Mouse (Mus musculus): ENCODE results near the gene Usp15. TPM values are rescaled to one million over a fixed set of nuclear protein-coding genes. Genes with fewer than 3 reads are reported as not detected.

Gene Usp15
- polyA plus RNA-seq, 1 experiment: 175 TPM

- no peaks in the 10 kb centered on the region for H3K27me3 ChIP-seq (ENCODE audit: control insufficient read depth, insufficient read depth, low read length, poor library complexity, severe bottlenecking)
- H3K36me3 ChIP-seq (ENCODE audit: control insufficient read depth, insufficient read depth, low read length, poor library complexity, severe bottlenecking): 0 out of 2 replicates have a peak, but pooled peaks cover 2% of the 10 kb centered on the region
- no peaks in the 10 kb centered on the region for H3K9me3 ChIP-seq (replicated peaks; ENCODE audit: control insufficient read depth, insufficient read depth, low read length, poor library complexity, severe bottlenecking)
- no peaks in the 10 kb centered on the region for H3K4me1 ChIP-seq (ENCODE audit: control insufficient read depth, insufficient read depth, low read length)
- no peak for TF ChIP-seq EP300 (IDR thresholded peaks at IDR 0.05; ENCODE audit: insufficient read depth, low read depth, low read length)
- TF ChIP-seq CTCF (IDR thresholded peaks at IDR 0.05; ENCODE audit: low read depth, low read length): no peak
- TF ChIP-seq POLR2A (IDR thresholded peaks at IDR 0.05; ENCODE audit: insufficient read depth, low read length): no peak
- H3K27ac ChIP-seq (ENCODE audit: insufficient read depth, low read length): no peak overlapping the region
- no peak overlapping the region for H3K9ac ChIP-seq (ENCODE audit: low read depth, poor library complexity, severe bottlenecking)
- no peak overlapping the region for H3K4me3 ChIP-seq (ENCODE audit: low read depth, low read length)
Observed at GRCm38 (mm10) chr10:123108527-123108926, 88.3 kb downstream of the Usp15 start.

- Histone ChIP-seq H3K36me3 (ENCODE audit: control insufficient read depth, insufficient read depth, low read length, poor library complexity, severe bottlenecking) (0 out of 2 replicates have a peak, but pooled peaks cover 2% of the 10 kb centered on the region), H3K27ac (ENCODE audit: insufficient read depth, low read length) (no peak overlapping the region), H3K9me3 (replicated peaks; ENCODE audit: control insufficient read depth, insufficient read depth, low read length, poor library complexity, severe bottlenecking) (no peaks in the 10 kb centered on the region), H3K27me3 (ENCODE audit: control insufficient read depth, insufficient read depth, low read length, poor library complexity, severe bottlenecking) (no peaks in the 10 kb centered on the region), H3K4me1 (ENCODE audit: control insufficient read depth, insufficient read depth, low read length) (no peaks in the 10 kb centered on the region), H3K9ac (ENCODE audit: low read depth, poor library complexity, severe bottlenecking) (no peak overlapping the region), H3K4me3 (ENCODE audit: low read depth, low read length) (no peak overlapping the region)
- TF ChIP-seq CTCF (IDR thresholded peaks at IDR 0.05; ENCODE audit: low read depth, low read length) (no peak), EP300 (IDR thresholded peaks at IDR 0.05; ENCODE audit: insufficient read depth, low read depth, low read length) (no peak), POLR2A (IDR thresholded peaks at IDR 0.05; ENCODE audit: insufficient read depth, low read length) (no peak)
Observed at GRCm38 (mm10) chr10:123108121-123108520, 88.7 kb downstream of the Usp15 start.

- Histone ChIP-seq H3K36me3 (ENCODE audit: control insufficient read depth, insufficient read depth, low read length, poor library complexity, severe bottlenecking) (no peaks in the 10 kb centered on the region), H3K9ac (ENCODE audit: low read depth, poor library complexity, severe bottlenecking) (no peak overlapping the region), H3K27ac (ENCODE audit: insufficient read depth, low read length) (no peak overlapping the region), H3K9me3 (replicated peaks; ENCODE audit: control insufficient read depth, insufficient read depth, low read length, poor library complexity, severe bottlenecking) (no peaks in the 10 kb centered on the region), H3K27me3 (ENCODE audit: control insufficient read depth, insufficient read depth, low read length, poor library complexity, severe bottlenecking) (no peaks in the 10 kb centered on the region), H3K4me1 (ENCODE audit: control insufficient read depth, insufficient read depth, low read length) (no peaks in the 10 kb centered on the region), H3K4me3 (ENCODE audit: low read depth, low read length) (no peak overlapping the region)
- no peak for TF ChIP-seq CTCF (IDR thresholded peaks at IDR 0.05; ENCODE audit: low read depth, low read length)
- no peak for TF ChIP-seq POLR2A (IDR thresholded peaks at IDR 0.05; ENCODE audit: insufficient read depth, low read length)
- TF ChIP-seq EP300 (IDR thresholded peaks at IDR 0.05; ENCODE audit: insufficient read depth, low read depth, low read length): no peak
Observed at GRCm38 (mm10) chr10:123101303-123101702, 95.5 kb downstream of the Usp15 start.

- H3K4me3 ChIP-seq (ENCODE audit: low read depth, low read length): no peak overlapping the region
- H3K4me1 ChIP-seq (ENCODE audit: control insufficient read depth, insufficient read depth, low read length): no peaks in the 10 kb centered on the region
- no peak overlapping the region for H3K27ac ChIP-seq (ENCODE audit: insufficient read depth, low read length)
- TF ChIP-seq EP300 (IDR thresholded peaks at IDR 0.05; ENCODE audit: insufficient read depth, low read depth, low read length): no peak
- no peak for TF ChIP-seq CTCF (IDR thresholded peaks at IDR 0.05; ENCODE audit: low read depth, low read length)
- no peak for TF ChIP-seq POLR2A (IDR thresholded peaks at IDR 0.05; ENCODE audit: insufficient read depth, low read length)
- H3K27me3 ChIP-seq (ENCODE audit: control insufficient read depth, insufficient read depth, low read length, poor library complexity, severe bottlenecking): no peaks in the 10 kb centered on the region
- no peaks in the 10 kb centered on the region for H3K9me3 ChIP-seq (replicated peaks; ENCODE audit: control insufficient read depth, insufficient read depth, low read length, poor library complexity, severe bottlenecking)
- no peaks in the 10 kb centered on the region for H3K36me3 ChIP-seq (ENCODE audit: control insufficient read depth, insufficient read depth, low read length, poor library complexity, severe bottlenecking)
- H3K9ac ChIP-seq (ENCODE audit: low read depth, poor library complexity, severe bottlenecking): no peak overlapping the region
Observed at GRCm38 (mm10) chr10:123100584-123100983, 96.2 kb downstream of the Usp15 start.

DNA sequence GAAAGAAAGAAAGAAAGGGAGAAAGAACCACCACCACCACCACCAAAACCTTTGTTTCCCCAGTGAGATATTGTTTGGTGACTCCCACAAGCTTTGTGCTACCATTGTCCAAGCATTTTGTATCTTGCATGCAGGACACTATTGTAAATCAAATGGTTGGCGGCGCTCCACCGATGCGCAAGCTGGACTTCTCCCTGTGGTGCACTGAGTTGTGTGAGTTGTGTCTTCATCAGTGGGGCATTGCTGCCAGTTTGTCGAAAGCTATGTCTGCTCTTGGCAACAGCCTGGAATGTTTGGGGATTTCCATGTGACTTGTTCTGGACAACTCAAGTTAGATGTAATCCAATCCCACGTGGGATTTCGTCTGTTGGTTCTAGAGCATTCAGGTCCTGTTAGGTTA, 102.3 kb downstream of the Usp15 start:
- Histone ChIP-seq H3K9me3 (replicated peaks; ENCODE audit: control insufficient read depth, insufficient read depth, low read length, poor library complexity, severe bottlenecking) (no peaks in the 10 kb centered on the region), H3K27me3 (ENCODE audit: control insufficient read depth, insufficient read depth, low read length, poor library complexity, severe bottlenecking) (no peaks in the 10 kb centered on the region), H3K36me3 (ENCODE audit: control insufficient read depth, insufficient read depth, low read length, poor library complexity, severe bottlenecking) (no peaks in the 10 kb centered on the region), H3K27ac (ENCODE audit: insufficient read depth, low read length) (no peak overlapping the region), H3K4me3 (ENCODE audit: low read depth, low read length) (no peak overlapping the region), H3K9ac (ENCODE audit: low read depth, poor library complexity, severe bottlenecking) (no peak overlapping the region), H3K4me1 (ENCODE audit: control insufficient read depth, insufficient read depth, low read length) (no peaks in the 10 kb centered on the region)
- TF ChIP-seq POLR2A (IDR thresholded peaks at IDR 0.05; ENCODE audit: insufficient read depth, low read length) (no peak), EP300 (IDR thresholded peaks at IDR 0.05; ENCODE audit: insufficient read depth, low read depth, low read length) (no peak), CTCF (IDR thresholded peaks at IDR 0.05; ENCODE audit: low read depth, low read length) (no peak)

DNA sequence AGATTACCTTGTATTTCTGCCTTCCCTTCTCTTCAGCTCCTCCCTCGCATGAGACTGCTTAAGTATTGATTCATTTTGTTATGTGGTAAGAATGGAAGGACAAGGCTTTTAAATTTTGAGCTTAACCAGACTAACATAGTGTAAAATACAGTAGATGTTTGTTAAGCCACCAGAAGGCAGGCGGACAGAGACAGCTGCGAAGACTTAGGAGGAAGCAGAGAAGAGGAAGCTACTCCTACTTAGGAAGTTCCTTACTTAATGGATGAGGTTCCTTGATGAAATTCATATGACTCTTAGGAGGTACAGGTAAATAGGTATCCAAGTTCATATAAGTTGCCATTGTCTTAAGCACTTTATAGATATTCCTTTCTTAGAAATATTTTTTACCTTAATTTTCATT, 104.2 kb downstream of the Usp15 start:
- Histone ChIP-seq H3K9me3 (replicated peaks; ENCODE audit: control insufficient read depth, insufficient read depth, low read length, poor library complexity, severe bottlenecking) (no peaks in the 10 kb centered on the region), H3K9ac (ENCODE audit: low read depth, poor library complexity, severe bottlenecking) (no peak overlapping the region)
- TF ChIP-seq EP300 (IDR thresholded peaks at IDR 0.05; ENCODE audit: insufficient read depth, low read depth, low read length) (no peak), POLR2A (IDR thresholded peaks at IDR 0.05; ENCODE audit: insufficient read depth, low read length) (no peak), CTCF (IDR thresholded peaks at IDR 0.05; ENCODE audit: low read depth, low read length) (no peak)

More for the DNA sequence above, 104.2 kb downstream of the Usp15 start:
- Histone ChIP-seq H3K4me1 (ENCODE audit: control insufficient read depth, insufficient read depth, low read length) (no peaks in the 10 kb centered on the region), H3K27me3 (ENCODE audit: control insufficient read depth, insufficient read depth, low read length, poor library complexity, severe bottlenecking) (no peaks in the 10 kb centered on the region; the same call in 1 of the 2 replicates), H3K36me3 (ENCODE audit: control insufficient read depth, insufficient read depth, low read length, poor library complexity, severe bottlenecking) (no peaks in the 10 kb centered on the region), H3K4me3 (ENCODE audit: low read depth, low read length) (no peak overlapping the region), H3K27ac (ENCODE audit: insufficient read depth, low read length) (no peak overlapping the region)

Data from ES-Bruce4 (cell line).